Mouse (Mus musculus): ENCODE data around the gene Dzip1. TPM values are rescaled to one million over a fixed set of nuclear protein-coding genes. Genes with fewer than 3 reads are reported as not detected.

Dzip1 gene
- polyA plus RNA-seq, 2 experiments = 26.0 to 52.1 TPM

- Histone ChIP-seq H3K4me3 (replicated peaks; ENCODE audit: low read length) (no peak overlapping the region), H3K27me3 (ENCODE audit: control insufficient read depth, insufficient read depth, low read length) (no peaks in the 10 kb centered on the region), H3K4me1 (ENCODE audit: control insufficient read depth, insufficient read depth, low read length) (no peaks in the 10 kb centered on the region; the same call in 1 of the 2 replicates), H3K9ac (ENCODE audit: low read depth, low read length, severe bottlenecking) (no peak overlapping the region), H3K9me3 (ENCODE audit: control insufficient read depth, low read length) (no peaks in the 10 kb centered on the region), H3K4me2 (replicated peaks; ENCODE audit: low read depth, low read length, severe bottlenecking) (no peak overlapping the region), H3K27ac (replicated peaks; ENCODE audit: low read depth, low read length) (no peak overlapping the region), H3K36me3 (ENCODE audit: control insufficient read depth, insufficient read depth, low read length) (peaks cover 38% of the 10 kb centered on the region)
- no peak for TF ChIP-seq POLR2A (IDR thresholded peaks at IDR 0.05; ENCODE audit: borderline replicate concordance, extremely low read depth, insufficient read depth, insufficient read length)
- 92% methylated on average over 4 of the region's 4 CpGs for WGBS
- no peak for ATAC-seq (ENCODE audit: low FRiP score, low read depth)
- DNase-seq (ENCODE audit: low spot score) = no peak
These were observed 51.1 kb downstream of the Dzip1 start for GRCm38 (mm10) chr14:118874126-118874525.

- ATAC-seq (ENCODE audit: low FRiP score, low read depth) = no peak
These were observed 55.5 kb downstream of the Dzip1 start for GRCm38 (mm10) chr14:118869712-118870111.

GRCm38 (mm10) chr14:118868102-118868724 is 57.0 kb downstream of the Dzip1 start:
- Histone ChIP-seq H3K9ac (ENCODE audit: low read depth, low read length, severe bottlenecking) (no peak overlapping the region), H3K4me3 (replicated peaks; ENCODE audit: low read length) (no peak overlapping the region), H3K9me3 (ENCODE audit: control insufficient read depth, low read length) (no peaks in the 10 kb centered on the region), H3K36me3 (ENCODE audit: control insufficient read depth, insufficient read depth, low read length) (no peaks in the 10 kb centered on the region; the same call in 1 of the 2 replicates), H3K4me2 (replicated peaks; ENCODE audit: low read depth, low read length, severe bottlenecking) (no peak overlapping the region), H3K27ac (replicated peaks; ENCODE audit: low read depth, low read length) (no peak overlapping the region), H3K27me3 (ENCODE audit: control insufficient read depth, insufficient read depth, low read length) (no peaks in the 10 kb centered on the region), H3K4me1 (ENCODE audit: control insufficient read depth, insufficient read depth, low read length) (peaks cover 6% of the 10 kb centered on the region; the same call in 1 of the 2 replicates)
- DNase-seq (ENCODE audit: low spot score) = no peak
- 79% methylated on average over 13 of the region's 13 CpGs for WGBS
- TF ChIP-seq POLR2A (IDR thresholded peaks at IDR 0.05; ENCODE audit: borderline replicate concordance, extremely low read depth, insufficient read depth, insufficient read length) = no peak
- no peak for ATAC-seq (ENCODE audit: low FRiP score, low read depth)

More at GRCm38 (mm10) chr14:118869712-118870111, 55.5 kb downstream of the Dzip1 start:
- peaks cover 4% of the 10 kb centered on the region; the same call in 1 of the 2 replicates for H3K4me1 ChIP-seq (ENCODE audit: control insufficient read depth, insufficient read depth, low read length)
- no peak overlapping the region for H3K9ac ChIP-seq (ENCODE audit: low read depth, low read length, severe bottlenecking)
- no peaks in the 10 kb centered on the region for H3K9me3 ChIP-seq (ENCODE audit: control insufficient read depth, low read length)
- no peaks in the 10 kb centered on the region for H3K27me3 ChIP-seq (ENCODE audit: control insufficient read depth, insufficient read depth, low read length)
- 95% methylated on average over 6 of the region's 6 CpGs for WGBS
- H3K4me2 ChIP-seq (replicated peaks; ENCODE audit: low read depth, low read length, severe bottlenecking) = no peak overlapping the region
- no peak for TF ChIP-seq POLR2A (IDR thresholded peaks at IDR 0.05; ENCODE audit: borderline replicate concordance, extremely low read depth, insufficient read depth, insufficient read length)
- peaks cover 7% of the 10 kb centered on the region; the same call in 1 of the 2 replicates for H3K36me3 ChIP-seq (ENCODE audit: control insufficient read depth, insufficient read depth, low read length)
- H3K27ac ChIP-seq (replicated peaks; ENCODE audit: low read depth, low read length) = no peak overlapping the region
- no peak overlapping the region for H3K4me3 ChIP-seq (replicated peaks; ENCODE audit: low read length)
- DNase-seq (ENCODE audit: low spot score) = no peak

GRCm38 (mm10) chr14:118867366-118867765 is 57.9 kb downstream of the Dzip1 start:
- Histone ChIP-seq H3K9me3 (ENCODE audit: control insufficient read depth, low read length) (no peaks in the 10 kb centered on the region), H3K36me3 (ENCODE audit: control insufficient read depth, insufficient read depth, low read length) (no peaks in the 10 kb centered on the region; the same call in 1 of the 2 replicates), H3K27ac (replicated peaks; ENCODE audit: low read depth, low read length) (no peak overlapping the region), H3K4me1 (ENCODE audit: control insufficient read depth, insufficient read depth, low read length) (peaks cover 6% of the 10 kb centered on the region; the same call in 1 of the 2 replicates), H3K4me2 (replicated peaks; ENCODE audit: low read depth, low read length, severe bottlenecking) (no peak overlapping the region), H3K27me3 (ENCODE audit: control insufficient read depth, insufficient read depth, low read length) (no peaks in the 10 kb centered on the region), H3K4me3 (replicated peaks; ENCODE audit: low read length) (no peak overlapping the region), H3K9ac (ENCODE audit: low read depth, low read length, severe bottlenecking) (no peak overlapping the region)
- ATAC-seq (ENCODE audit: low FRiP score, low read depth) = no peak
- DNase-seq (ENCODE audit: low spot score) = no peak
- 54% methylated on average over 6 of the region's 6 CpGs for WGBS
- TF ChIP-seq POLR2A (IDR thresholded peaks at IDR 0.05; ENCODE audit: borderline replicate concordance, extremely low read depth, insufficient read depth, insufficient read length) = no peak

GRCm38 (mm10) chr14:118866014-118866811 is 59.0 kb downstream of the Dzip1 start:
- ATAC-seq (ENCODE audit: low FRiP score, low read depth) = no peak
- TF ChIP-seq POLR2A (IDR thresholded peaks at IDR 0.05; ENCODE audit: borderline replicate concordance, extremely low read depth, insufficient read depth, insufficient read length) = no peak
- no peak overlapping the region for H3K4me2 ChIP-seq (replicated peaks; ENCODE audit: low read depth, low read length, severe bottlenecking)

More at GRCm38 (mm10) chr14:118866014-118866811, 59.0 kb downstream of the Dzip1 start:
- no peak overlapping the region for H3K4me3 ChIP-seq (replicated peaks; ENCODE audit: low read length)
- no peaks in the 10 kb centered on the region; the same call in 1 of the 2 replicates for H3K36me3 ChIP-seq (ENCODE audit: control insufficient read depth, insufficient read depth, low read length)
- H3K4me1 ChIP-seq (ENCODE audit: control insufficient read depth, insufficient read depth, low read length) = peaks cover 6% of the 10 kb centered on the region; the same call in 1 of the 2 replicates
- H3K9ac ChIP-seq (ENCODE audit: low read depth, low read length, severe bottlenecking) = no peak overlapping the region
- DNase-seq (ENCODE audit: low spot score) = no peak
- no peak overlapping the region for H3K27ac ChIP-seq (replicated peaks; ENCODE audit: low read depth, low read length)
- H3K9me3 ChIP-seq (ENCODE audit: control insufficient read depth, low read length) = no peaks in the 10 kb centered on the region
- H3K27me3 ChIP-seq (ENCODE audit: control insufficient read depth, insufficient read depth, low read length) = no peaks in the 10 kb centered on the region
- WGBS = 81% methylated on average over 10 of the region's 10 CpGs

All from limb, embryonic 14.5 days (tissue).